Mouse (Mus musculus) left cerebral cortex, postnatal 36 days (tissue): ENCODE results near the gene Hivep3. TPM values are rescaled to one million over a fixed set of nuclear protein-coding genes. Genes with fewer than 3 reads are reported as not detected.

Source experiments
- DNase-seq, 2 experiments: peaks; one replicate each; pipeline ENCODE4 v3.0.0; 2021 to 2022; ENCODE audit warnings: low spot score in 2 of 2, mixed read lengths in 1 of 2
- intact Hi-C: fragments of 180-260 bp; cut with DNase I; formaldehyde crosslinking; loops from one replicate; pipeline ENCODE4 v1.15.1; 2025
- total RNA-seq, 2 experiments: library from RNA; stranded (reverse); gene quantifications; 2 replicates each; pipeline ENCODE4 v1.2.3; 2021

Hivep3 gene
- total RNA-seq, 2 experiments from 2014 or later = 50.5 to 64.8 TPM

DNA sequence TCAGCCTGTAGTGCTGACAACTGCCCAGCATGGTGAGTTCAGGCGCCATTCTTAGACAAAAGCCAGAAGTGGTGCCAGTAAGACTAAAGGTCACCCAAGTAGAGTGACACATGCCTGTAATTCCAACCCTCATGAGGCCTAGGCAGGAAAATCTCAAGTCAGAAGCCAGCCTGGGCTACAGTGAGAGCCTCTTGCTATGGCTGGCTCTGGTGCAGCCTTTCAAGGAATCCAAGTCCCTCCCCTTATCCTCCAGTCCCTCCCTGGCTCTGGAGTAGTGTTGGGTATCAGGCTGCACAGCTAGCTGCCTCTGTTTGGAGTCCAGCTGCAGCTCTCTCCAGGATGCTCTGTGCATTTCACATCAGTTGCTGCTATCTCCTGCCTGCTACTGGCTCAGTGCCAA is 408.2 kb downstream of the Hivep3 start:
- intact Hi-C loops = no loop called here
- DNase-seq = no peak

DNA sequence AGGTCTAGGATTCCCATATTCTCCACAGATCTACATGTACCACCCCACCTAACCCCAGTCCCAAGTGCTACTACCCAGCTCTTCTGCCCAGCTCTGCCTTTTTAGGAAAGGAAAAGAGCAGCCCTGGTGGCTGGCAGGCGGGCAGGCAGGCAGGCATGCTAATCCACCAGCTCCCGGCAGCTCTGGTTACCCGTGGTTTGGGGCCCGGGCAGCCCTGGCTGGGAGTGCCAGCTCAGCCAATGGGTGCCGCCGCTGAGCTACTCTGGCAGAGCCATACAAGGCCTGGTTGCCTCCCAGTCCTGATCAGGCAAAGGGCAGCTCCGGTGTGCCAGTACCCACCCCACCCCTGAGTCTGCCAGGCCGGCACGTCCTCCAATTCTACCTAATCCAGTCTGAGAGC is 409.3 kb downstream of the Hivep3 start:
- intact Hi-C loops = no loop called here
- DNase-seq = no peak

DNA sequence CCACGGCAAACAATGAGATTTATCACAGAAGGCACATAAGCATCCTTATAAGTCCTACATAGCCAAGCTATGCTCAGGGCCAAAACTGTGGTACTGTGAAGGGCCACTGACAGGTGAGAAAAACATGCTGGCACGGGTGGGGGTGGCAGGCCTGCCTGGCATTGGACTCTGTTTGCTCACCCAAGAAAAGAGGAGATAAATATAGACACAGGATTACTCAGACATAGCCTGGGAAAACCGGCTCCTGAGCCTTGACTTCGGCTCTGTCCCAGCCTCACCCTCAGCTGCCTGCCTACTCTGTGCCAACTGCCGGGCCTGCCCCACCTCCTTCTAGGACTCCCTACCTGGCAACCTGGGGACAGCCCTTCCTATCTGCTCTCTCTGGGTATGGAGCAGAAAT is 410.8 kb downstream of the Hivep3 start:
- peak in 1 of 2 experiments; percentile 63 for DNase-seq
- intact Hi-C loops = no loop called here

DNA sequence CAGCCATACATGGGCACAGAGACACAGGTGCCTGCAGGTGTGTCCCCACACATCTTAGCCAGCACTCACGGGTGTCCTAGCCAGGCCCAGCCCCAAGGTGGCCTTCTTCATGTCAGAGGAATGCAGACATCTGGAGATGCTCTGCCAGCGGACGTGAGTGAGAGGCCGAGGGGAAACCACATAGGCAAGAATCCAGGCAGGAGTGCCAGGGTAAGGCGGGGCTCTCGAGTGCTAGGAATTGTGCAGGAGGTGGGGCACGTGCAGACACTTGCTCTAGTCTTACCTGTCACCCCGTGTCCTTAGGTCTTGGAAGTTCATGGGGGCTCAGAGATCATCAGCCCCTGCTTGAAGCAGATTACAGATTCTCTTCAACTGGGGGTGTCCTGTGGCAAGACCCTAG is 412.3 kb downstream of the Hivep3 start:
- no peak for DNase-seq
- intact Hi-C loops = no loop called here

DNA sequence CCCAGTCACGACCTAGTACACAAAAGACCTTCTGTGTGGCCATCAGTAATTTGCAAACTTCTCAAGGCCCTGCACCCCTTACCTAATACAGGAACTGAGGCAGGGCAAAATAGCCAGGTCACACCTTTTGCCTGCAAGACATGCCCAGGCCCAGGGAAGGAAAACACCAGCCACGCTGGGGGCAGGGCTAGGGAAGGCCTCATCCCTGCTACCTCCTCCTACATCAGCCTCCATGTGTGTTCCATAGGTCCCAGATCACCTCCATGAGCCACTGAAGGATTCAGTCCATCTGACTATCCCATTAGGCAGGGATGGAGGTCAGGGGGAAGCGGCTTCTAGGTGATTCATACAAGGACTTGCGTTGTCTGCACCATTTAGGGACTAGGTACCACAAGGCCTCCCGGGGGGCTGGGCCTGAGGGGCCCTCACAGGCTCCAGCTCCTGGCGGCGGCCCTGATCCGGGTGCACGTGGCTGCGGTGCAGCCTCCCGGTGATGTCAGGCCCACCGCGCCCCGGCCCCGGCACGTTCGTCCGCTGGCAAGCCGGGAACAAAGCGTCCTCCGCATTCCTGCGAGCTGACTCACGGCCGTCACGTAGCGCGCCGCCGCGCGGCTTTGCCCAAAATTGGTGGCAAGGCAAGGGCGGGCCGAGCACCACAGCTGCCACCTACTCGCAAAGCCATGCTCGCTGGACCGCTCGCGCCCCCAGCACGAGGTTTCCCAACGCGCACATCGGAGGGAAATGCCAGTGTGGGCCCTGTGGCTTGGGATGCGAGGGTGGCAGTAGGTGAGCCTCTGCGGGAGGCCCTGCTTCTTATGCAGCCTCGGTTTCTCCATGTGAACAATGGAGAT is 414.9 kb downstream of the Hivep3 start:
- DNase-seq = peak; percentile 87 to 88
- intact Hi-C loops = no loop called here

DNA sequence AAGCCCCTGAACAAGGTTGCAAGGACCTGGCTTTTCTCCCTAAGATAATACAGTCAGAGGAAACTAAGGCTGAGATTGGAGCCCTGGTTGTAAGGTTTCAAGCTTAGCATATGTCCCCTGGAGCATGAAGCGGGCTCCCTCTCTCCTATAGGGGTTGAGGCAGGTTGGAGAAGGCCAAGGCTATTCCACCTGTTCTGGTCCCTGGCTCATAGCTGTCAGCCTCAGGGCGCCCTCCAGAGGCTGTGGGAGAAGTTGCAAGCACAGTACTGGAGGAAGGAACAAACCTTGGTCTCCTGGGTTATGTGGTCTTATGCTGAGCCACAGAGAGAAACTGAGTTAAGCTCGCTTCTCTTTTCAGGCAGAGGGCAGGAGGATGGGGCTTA is 415.5 kb downstream of the Hivep3 start:
- intact Hi-C loops = no loop called here
- no peak for DNase-seq

DNA sequence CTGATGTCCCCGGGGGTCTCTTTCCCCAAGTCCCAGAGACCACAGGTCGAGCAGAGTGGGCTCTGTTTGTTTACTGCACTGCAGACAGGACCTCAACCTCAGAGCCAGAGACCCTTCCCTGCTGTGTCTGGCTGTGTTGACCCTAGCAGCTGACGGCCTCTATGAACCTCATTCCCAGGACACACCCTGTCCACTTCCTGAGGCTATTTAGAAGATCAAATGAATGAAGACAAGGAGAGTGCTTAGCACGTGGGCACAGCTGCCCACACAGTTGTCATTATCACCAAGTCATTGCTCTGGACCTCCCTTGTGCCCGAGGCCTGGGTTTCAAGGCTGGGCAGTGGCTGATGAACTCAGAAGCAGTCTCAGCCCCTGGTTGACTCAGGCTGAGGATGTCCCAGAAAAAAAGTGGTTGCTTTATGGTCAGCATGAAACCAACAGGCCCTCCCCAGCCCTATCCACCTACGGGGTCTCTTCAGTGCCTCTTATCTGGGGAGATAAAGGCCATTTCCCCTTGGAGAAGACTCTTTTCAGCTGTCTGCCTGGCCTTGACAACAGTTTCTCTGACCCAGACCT is 416.8 kb downstream of the Hivep3 start:
- DNase-seq = no peak
- intact Hi-C loops = no loop called here

DNA sequence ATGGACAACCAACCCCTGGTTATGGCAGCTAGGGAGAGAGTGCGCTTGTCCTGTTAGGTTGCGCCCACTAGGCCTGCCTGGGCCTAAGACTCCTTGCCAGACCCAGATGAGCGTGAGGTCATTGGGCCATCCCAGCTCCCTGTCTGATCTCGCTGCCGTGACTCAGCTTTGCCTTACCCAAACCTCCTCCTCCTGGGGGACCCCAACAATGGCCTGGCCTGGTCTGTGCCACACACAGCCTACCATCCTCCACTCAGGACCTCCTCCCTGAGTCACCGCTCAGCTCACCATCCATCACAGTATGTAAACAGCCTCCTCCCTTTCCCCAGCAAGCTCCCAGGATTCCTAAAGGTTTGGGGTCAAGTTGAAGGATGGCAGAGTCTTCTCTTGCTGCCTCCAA is 418.3 kb downstream of the Hivep3 start:
- DNase-seq = no peak
- intact Hi-C loops = no loop called here

DNA sequence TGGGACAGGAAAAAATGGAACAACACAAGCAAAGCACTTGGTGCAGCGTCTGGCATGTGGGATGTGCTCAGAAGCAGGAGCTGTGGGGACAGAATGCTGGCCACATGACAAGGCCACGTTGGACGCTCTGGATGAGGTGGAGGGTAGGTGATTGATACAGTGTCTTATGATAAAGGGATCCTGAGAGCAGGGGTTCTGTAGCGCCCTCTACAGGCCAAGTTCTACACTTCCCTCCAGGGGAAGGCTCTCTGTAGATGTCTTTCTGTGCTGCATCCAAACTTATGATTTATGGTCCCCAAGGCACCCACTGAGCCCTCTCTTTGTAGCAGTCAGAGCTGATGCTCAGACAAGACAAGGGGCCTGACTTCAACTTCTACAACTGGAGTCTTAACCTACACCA is 419.1 kb downstream of the Hivep3 start:
- DNase-seq = no peak
- intact Hi-C loops = no loop called here

DNA sequence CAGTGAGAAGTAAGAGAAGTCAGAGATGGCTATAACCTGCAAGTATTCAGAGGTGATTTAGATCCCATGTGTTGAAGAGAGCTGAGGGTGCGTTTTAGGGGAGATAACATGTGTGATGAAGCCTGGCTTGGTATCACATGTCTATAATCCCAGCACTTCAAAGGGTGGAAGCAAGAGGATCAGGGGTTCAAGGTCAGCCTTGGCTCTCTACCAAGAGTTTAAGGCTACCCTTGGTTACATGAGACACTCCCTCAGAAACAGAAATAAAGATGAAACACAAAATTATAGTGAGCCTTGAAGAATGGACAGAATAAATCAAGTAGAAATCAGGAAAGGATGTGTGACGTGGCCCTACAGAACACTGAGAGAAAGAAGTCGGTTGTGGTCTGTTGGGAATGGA is 420.2 kb downstream of the Hivep3 start:
- no peak for DNase-seq
- intact Hi-C loops = no loop called here

DNA sequence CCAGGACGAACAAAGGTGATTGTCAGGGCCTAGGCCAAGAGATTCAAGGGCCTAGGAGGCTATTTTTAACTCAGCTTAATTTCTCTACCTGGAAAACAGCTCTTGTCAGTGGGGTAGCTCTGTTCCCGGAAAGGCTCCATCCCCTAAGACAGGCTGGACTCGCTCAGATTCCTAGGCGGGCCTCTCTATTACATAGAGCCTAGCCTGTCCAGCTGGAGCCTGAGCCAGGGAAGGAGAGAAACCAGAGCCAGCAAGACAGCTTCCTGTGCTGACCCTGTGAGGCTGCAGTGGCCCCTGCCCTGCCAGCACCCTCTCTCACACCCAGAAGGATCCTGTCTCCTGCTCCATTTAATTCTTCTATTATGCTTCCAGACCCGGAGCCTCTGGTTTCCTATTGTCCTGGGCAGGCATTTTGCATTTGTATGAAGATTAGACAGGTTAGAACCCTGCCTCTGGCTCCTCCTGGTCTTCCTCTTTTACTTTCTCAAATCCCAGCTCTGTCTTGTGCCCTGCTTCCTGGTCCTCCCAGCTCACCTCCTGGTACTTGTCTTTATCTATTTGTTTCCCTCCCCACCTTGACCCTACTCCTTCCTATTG is 425.2 kb downstream of the Hivep3 start:
- intact Hi-C loops = no loop called here
- DNase-seq = no peak

DNA sequence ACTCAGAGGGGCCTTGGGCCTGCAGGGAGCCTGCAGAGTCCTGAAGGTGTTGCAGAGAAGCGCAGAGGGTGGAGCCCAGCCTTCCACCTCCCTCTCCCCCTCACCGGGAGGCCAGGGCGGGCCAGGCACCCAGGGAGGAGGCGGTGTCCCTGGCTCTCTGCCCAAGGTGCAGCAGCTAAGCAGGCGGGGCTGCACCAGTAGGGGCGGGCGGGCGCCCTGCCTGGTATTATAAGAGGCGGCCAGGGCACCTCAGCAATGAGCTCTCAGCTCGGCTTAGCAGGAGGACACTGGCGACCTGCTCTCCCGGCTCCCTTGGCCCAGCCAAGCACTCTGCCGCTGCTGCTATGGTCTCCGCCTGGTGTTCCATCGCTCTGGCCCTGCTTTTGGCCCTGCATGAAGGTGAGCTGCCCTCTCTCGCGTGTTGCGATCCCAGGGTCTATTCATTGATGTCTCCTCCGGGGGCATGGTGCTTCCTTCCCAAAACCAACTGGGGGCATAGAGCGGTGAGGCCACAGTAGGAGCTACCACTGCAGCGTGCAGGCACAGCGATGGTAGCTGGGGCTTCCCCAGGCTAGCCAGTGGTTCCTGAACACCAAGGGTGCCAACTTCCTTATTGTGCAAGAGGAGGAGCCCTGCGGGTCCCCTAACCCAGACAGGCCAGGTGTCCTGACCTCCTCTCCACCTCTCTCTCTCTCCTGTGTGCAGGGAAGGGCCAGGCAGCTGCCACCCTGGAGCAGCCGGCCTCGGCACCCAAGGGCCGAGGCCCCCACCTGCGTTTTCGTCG is 427.8 kb downstream of the Hivep3 start, which contains the start of gene Edn2:
Gene Edn2 (plus strand): TSS at position 41 of the 784 bp plus-strand sequence.
- intact Hi-C loops = no loop called here
- DNase-seq = peak in 1 of 2 experiments; percentile 36

DNA sequence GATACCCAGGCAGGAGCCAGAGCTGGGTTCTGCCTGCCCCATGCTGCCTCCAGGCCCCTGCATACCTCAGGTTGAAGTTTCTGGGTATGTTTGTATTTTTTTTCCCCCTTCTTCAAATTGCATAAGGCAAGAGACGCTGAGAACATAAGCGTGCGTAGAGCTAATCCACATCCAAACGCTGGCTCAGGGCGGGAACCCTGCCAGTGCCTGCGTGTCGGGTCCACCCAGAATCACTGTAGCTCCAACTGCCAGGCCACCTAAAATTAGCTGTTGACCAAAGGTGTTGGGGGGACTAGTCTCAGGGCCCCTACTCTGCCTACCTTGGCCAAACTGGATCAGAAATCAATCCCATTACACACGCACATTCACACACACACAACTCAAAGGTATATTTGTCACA is 429.0 kb downstream of the Hivep3 start:
- intact Hi-C loops = no loop called here
- no peak for DNase-seq

DNA sequence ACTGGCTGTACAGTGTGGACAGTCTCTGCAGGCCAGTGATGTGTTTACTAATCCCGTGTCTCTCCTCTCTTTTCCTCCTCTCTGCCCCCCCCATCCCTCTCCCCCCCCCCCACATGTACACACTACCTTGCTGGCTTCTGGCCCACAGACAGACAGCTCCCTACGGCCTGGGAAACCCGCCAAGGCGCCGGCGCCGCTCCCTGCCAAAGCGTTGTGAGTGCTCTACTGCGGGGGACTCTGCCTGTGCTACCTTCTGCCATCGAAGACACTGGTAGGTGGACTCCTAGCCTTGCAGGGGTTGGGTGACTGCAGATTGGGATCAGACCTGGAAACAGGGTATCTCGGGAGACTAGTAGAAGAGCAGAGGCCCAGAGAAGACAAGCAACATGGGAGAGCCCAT is 429.7 kb downstream of the Hivep3 start:
- intact Hi-C loops = no loop called here
- peak; percentile 56 to 68 for DNase-seq

DNA sequence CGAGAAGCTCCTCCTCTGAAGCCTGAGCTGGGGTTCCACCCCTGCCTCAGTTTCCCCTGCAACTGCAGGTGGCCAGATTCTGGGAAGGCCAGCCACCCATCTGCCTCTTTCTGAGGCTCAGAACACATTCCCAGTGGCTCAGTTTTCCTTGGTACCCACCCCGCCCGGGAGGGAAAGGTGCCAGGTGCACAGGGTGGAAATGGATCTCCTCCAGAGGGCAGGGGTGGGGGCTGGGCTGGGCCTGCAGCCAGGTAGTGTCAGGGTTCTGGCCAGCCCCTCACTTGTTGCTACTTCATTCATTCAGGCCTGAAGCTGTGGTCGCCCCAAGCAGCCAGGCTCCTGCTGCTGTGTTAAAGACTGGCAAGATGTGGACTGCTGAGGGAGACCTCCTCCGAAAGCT is 430.7 kb downstream of the Hivep3 start:
- DNase-seq = no peak
- intact Hi-C loops = no loop called here

DNA sequence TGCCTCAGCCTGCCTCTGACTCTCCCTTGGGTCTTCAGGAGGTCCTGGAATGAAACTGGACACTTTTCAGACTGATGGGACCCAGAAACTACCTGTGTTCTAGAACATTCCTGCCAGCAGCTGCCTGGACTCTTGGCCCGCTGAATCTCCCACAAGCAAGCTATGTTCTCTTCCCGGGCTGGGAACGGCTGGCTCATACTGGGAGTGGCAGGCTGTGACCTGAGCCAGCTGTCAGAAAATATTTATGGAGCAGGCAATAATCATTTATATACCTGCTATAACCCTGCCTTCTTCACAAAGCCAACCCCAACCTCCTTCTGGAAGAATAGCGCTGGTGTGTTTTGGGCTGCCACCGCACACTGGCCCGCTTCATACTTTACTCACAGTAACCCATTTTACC is 434.2 kb downstream of the Hivep3 start:
- intact Hi-C loops = no loop called here
- no peak for DNase-seq

DNA sequence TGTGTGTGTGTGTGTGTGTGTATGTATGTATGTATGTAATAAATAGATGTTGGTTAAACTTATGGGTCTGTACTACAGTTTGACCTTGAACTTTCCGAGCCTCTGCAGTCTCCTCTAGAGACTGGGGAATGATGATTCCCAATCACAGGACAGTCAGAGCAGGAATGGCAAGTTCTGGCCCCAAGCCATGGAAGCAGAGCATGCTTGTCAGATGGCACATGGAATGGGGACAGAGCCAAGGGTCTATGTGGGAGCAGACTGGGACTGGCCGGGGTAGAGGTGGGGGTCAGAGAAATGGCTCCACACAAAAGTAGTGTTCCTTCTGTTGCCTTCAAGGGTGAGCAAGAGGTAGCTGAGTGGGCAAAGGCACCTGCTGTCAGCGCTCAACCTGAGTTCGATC is 434.8 kb downstream of the Hivep3 start:
- intact Hi-C loops = no loop called here
- DNase-seq = no peak

DNA sequence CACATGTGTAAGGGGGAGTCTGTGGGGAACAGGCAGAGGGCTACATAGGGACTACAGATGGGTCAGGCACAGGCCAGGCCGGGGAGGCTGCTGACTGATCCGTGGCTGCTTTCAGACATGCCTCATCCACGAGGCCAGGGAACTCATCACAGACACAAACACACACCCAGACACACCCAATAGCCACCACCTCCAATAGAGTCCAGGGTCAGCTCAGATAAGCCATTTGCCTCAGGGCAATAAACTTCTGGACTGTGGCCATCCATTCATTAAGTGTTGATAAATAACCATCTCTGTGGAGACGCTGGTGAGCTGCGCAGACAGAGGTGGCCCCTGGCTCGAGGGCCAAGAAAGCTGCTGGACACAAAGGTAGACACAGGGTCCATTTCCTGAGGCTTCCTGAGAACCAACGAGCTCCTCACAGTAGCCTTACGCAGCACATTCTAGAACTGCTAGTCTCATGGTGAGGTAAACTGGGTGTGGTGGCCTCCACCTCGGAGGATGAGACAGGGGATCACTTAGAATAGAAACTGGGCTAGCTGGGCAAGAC is 436.9 kb downstream of the Hivep3 start:
- intact Hi-C loops = no loop called here
- no peak for DNase-seq

DNA sequence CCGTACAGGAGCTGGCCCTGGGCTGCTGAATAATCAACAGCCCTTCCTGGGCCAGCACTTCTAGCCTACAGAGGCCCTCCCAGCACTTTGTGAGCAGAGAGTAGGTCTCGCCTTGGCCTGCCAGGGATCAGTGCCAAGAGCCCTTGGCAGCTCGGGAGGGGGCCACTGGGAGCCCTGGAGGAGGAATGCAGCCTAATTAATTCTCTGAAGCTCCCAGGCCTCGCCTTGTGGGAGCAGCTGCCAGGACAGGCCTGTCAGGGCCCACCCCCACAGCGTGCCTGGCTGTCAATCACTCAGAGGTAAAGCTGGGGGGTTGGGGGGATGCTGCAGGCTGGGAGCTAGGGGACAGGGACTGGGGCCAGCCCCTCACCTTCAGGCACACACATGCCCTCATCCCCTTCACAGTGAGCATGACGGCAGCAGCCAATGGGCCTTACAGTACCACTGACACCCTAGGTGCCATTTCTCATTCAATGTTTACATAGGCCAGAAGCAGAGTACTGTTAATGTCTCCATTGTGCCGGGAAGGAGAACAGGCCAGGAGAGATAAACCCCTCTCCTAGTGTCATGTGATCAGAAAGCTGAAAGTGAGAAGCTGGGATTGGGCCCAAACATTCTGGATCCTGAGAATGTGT is 438.6 kb downstream of the Hivep3 start:
- peak; percentile 17 to 32 for DNase-seq
- intact Hi-C loops = no loop called here

DNA sequence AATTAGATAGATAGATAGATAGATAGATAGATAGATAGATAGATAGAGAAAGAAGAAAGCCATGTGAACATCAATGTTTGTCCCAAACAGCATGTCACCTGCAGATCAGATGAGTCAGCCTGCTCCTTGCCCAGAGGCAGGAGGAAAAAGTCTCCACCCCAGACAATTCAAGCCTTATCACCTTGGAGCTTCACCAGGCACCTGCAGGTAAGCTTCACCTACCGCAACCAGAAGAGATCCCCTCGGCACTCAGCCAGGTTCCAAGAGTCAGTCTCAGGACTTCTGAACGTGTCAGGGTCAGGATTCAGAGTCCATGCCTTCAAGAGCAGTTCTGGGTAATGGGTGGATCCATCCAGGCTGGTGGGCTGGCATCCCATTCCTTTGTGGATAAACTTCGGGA is 445.5 kb downstream of the Hivep3 start:
- DNase-seq = no peak
- intact Hi-C loops = no loop called here
